Mouse (Mus musculus) adrenal gland, adult 8-10 months (tissue): ENCODE data around the gene Ppfia3. TPM values are rescaled to one million over a fixed set of nuclear protein-coding genes. Genes with fewer than 3 reads are reported as not detected.
"Not testable (repeated sequence)": the region's sequence is repeated elsewhere in the genome, so short reads cannot be mapped to it uniquely, and the experiment has no call there.

Experiments
- DNase-seq: peaks from one replicate; pipeline ENCODE4 v3.0.0; 2022
- total RNA-seq, 4 experiments: library from RNA; stranded (reverse); gene quantifications; 2 replicates each; pipeline ENCODE4 v1.2.4; 2022

Gene Ppfia3
- 1 to 10 TPM; 2.8 to 7.2 (median 4.7) TPM for total RNA-seq

GRCm38 (mm10) chr7:45366652-45367019 lies at the start of gene Ppfia3:
Ppfia3 (minus strand) TSS chr7:45367019.
- DNase-seq = no peak

GRCm38 (mm10) chr7:45415636-45416035 lies 48.8 kb upstream of the Ppfia3 start:
- no peak for DNase-seq

- no peak for DNase-seq
These were observed 48.0 kb upstream of the Ppfia3 start for GRCm38 (mm10) chr7:45414740-45415224.

- no peak for DNase-seq
These were observed 47.3 kb upstream of the Ppfia3 start for GRCm38 (mm10) chr7:45413864-45414739.

GRCm38 (mm10) chr7:45413113-45413863 lies 46.5 kb upstream of the Ppfia3 start, which contains the start of gene Ntf5:
Ntf5 (plus strand) TSS chr7:45413695.
- DNase-seq = no peak

- DNase-seq = no peak
These were observed 45.6 kb upstream of the Ppfia3 start for GRCm38 (mm10) chr7:45412421-45412820.

- DNase-seq = no peak
These were observed 42.8 kb upstream of the Ppfia3 start for GRCm38 (mm10) chr7:45409497-45410163.

- DNase-seq = no peak
These were observed 42.1 kb upstream of the Ppfia3 start for GRCm38 (mm10) chr7:45408949-45409348.

- no peak for DNase-seq
These were observed 41.5 kb upstream of the Ppfia3 start for GRCm38 (mm10) chr7:45408351-45408750.

- DNase-seq = no peak
These were observed 41.0 kb upstream of the Ppfia3 start for GRCm38 (mm10) chr7:45407836-45408235.

- DNase-seq = no peak
These were observed 39.6 kb upstream of the Ppfia3 start for GRCm38 (mm10) chr7:45406157-45407156.

GRCm38 (mm10) chr7:45405091-45406075 lies 38.6 kb upstream of the Ppfia3 start, which contains the start of gene Kcna7:
Kcna7 (plus strand) TSS chr7:45405653.
- DNase-seq = peak; percentile 44

GRCm38 (mm10) chr7:45403532-45404261 lies 36.9 kb upstream of the Ppfia3 start:
- DNase-seq = no peak

- no peak for DNase-seq
These were observed 34.8 kb upstream of the Ppfia3 start for GRCm38 (mm10) chr7:45401521-45402085.

- no peak for DNase-seq
These were observed 30.0 kb upstream of the Ppfia3 start for GRCm38 (mm10) chr7:45396787-45397186.

- DNase-seq = not testable (repeated sequence)
These were observed 29.5 kb upstream of the Ppfia3 start for GRCm38 (mm10) chr7:45396337-45396775.

GRCm38 (mm10) chr7:45395578-45396336 lies 28.9 kb upstream of the Ppfia3 start, which contains the start of gene Snrnp70:
Snrnp70 (minus strand) TSS chr7:45395742.
- DNase-seq = peak; percentile 100

GRCm38 (mm10) chr7:45395129-45395541 lies 28.3 kb upstream of the Ppfia3 start:
- DNase-seq = no peak
